Mouse (Mus musculus) neural tube, embryonic 14.5 days (tissue): ENCODE data around the gene Gm4307. TPM values are rescaled to one million over a fixed set of nuclear protein-coding genes. Genes with fewer than 3 reads are reported as not detected.

Source experiments
- polyA plus RNA-seq: library from polyadenylated mRNA; unstranded; fragments of >200 nt; fragmentation: Nextera tagmentation; extraction: Ambion mirVana; gene quantifications from 2 replicates; pipeline ENCODE4 v1.2.1, GENCODE M21; 2014

The Gm4307 gene
- polyA plus RNA-seq, 1 experiment from 2014 or later: not detected

Other genes with a start within 250 kb of the Gm4307 start
- not detected in 2 replicates for gene Gm4301, start 25.7 kb upstream of the Gm4307 start, polyA plus RNA-seq
- not detected in 2 replicates for gene Gm4302, start 20.5 kb upstream of the Gm4307 start, polyA plus RNA-seq
- not detected in 2 replicates for gene Gm4303, start 15.4 kb upstream of the Gm4307 start, polyA plus RNA-seq
- gene Gm4305, start 10.2 kb upstream of the Gm4307 start, polyA plus RNA-seq: not detected in 2 replicates
- not detected in 2 replicates for gene Gm4312, start 21.2 kb downstream of the Gm4307 start, polyA plus RNA-seq
- 11.6 and 11.8 TPM in 2 replicates for gene Tmtc3, start 126.0 kb downstream of the Gm4307 start, polyA plus RNA-seq
- gene Cep290, start 126.2 kb downstream of the Gm4307 start, polyA plus RNA-seq: 7.6 and 9.1 TPM in 2 replicates
- 16.1 and 19.3 TPM in 2 replicates for gene 4930430F08Rik, start 229.1 kb downstream of the Gm4307 start, polyA plus RNA-seq
- 0.25 TPM in 1 of 2 replicates, not detected in the other for gene 1700017N19Rik, start 229.1 kb downstream of the Gm4307 start, polyA plus RNA-seq